Mouse (Mus musculus) frontal cortex, postnatal 25 days (tissue): ENCODE data around the gene Plrg1.

Experiments
- DNase-seq, 2 experiments: peaks; one replicate each; pipeline ENCODE4 v3.0.0; 2022; ENCODE audit warnings: low spot score in 2 of 2

Plrg1 gene

DNA sequence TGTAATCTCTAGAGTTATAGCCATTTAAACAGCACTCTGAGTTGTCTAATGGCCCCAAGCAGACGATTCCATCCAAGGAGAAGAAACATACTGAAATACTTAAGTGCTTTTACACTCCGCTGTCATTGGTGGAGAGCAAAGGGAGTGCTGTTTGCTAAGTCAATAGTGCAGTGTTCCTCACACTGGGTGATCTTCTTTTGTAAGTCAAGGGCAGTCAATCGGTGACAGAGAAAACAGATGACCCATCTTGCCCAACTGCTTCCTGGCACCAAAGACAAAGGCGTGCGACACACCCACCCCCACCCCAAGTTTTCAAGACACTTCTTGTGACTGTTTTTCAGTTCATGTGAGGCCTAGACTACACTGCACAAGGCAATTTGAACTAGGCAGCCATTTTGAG is 3.2 kb upstream of the Plrg1 start:
- DNase-seq: no peak

DNA sequence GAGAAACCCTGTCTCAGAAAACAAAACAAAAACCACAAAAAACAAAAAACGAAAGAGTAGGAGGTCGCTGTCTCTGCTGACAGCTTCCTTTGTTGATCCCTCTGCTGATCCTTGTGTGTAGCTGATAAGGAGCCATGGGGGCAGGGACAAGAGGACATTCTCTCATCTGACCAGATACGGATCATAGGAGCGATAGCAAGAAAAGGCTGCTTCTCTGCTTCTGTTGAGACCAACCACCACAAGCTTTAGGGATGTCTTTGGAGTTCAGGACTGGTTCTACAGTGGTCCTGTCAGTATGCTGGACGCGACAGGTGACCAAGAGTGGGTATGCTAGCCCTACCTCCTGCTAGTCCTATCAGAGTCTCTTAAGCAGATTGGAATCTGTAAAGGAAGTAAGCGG is 2.2 kb upstream of the Plrg1 start:
- DNase-seq: no peak

DNA sequence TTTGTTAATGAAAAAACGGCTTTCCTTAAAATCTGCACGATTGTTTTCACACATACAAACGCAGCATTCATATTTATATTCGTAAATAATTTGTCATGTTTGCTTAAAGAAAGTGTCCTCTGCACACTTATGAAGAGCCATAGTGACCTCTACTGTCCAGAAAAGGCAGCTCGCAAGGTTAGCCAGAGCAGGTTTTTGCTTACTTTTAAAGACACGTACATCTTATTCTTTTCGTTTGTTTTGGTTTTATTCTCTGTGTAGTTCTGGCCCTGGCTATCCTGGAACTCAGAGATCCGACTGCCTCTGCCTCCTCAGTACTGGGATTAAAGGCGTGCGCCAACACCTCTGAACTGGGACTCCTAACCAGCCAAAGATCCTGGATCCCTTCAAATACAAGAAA is 1.6 kb upstream of the Plrg1 start:
- no peak for DNase-seq

DNA sequence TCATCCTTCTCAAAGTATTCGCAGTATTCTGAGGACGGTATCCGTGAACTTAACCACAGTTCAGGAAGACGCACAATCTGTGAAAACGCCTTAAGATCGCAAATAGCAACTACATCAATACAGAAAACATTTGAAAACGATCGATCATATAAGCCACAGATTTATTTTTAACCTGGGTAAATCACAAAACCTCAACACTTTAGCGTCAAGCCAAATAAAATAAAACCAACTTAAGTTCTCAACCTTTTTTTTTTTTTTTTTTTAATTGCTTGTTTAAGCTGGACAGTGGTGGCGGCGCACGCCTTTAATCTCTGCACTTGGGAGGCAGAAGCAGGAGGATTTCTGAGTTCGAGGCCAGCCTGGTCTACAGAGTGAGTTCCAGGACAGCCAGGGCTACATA is 563 bp upstream of the Plrg1 start:
- DNase-seq: no peak

DNA sequence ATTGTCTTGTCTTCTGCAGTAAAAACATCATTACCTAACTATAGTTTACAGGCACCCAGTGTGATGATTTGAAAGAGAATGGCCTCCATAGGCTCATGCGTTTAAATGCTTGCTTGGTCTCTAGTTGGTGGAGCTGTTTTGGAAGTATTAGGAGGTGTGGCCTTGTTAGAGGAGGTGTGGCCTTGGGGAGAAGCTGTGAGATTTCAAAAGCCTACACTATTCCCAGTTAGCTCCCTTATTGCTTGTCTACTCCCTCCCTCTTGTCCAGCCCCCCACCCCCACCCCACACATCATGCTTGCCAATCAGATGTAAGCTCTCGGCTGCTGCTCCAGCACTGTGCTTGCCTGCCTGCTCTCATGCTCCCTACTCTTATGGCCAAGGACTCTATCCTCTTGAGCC is 1.7 kb downstream of the Plrg1 start:
- DNase-seq: no peak

DNA sequence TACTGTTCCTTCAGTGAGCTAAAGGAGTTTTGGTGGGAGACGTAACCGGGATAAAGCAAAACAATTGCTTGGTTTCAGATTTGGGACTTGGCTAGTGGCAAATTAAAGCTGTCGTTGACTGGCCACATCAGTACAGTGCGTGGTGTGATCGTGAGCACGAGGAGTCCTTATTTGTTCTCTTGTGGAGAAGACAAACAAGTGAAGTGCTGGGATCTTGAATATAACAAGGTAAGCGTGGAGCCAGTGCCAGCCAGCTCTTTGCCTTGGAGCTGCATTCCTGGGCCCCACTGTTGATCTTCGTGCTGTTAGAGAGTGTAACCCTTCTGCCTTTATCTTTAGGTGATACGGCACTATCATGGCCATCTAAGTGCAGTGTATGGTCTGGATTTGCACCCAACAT is 12.6 kb downstream of the Plrg1 start:
- DNase-seq: no peak

DNA sequence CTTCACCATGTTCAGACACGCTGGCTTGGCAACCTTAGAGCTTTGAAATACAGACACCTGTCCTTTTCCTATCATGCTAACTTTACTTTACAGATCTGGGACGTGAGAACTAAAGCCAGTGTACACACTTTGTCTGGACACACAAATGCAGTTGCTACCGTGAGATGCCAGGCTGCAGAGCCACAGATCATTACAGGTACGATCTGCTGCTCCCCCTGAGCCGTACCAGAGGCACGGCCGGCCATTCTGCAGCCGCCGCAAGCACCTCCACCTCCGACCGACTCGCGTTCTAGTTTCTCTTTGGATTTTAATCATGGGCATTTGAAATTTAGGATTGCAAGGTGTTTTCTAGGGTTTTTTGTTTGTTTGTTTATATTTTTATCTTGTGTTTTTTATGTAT is 13.5 kb downstream of the Plrg1 start:
- DNase-seq: no peak

DNA sequence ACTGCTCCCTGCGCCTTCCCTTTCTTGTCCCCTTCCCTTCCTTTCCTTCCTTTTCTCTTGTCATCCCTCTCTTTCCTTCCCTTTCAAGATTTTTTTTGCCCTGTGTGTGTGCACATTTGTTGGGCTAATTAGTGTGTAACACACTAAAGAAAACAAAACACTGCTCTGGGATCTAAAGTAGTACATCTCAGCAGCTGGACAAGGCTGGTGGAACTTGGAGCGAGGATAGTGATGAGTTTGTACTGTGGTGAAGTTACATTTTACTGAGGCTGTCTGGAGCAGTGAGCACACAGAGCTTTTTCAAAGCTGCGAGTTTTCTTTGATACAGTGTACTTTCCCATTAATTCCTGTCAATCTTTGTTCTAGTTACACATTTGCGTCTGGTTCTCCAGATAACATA is 14.9 kb downstream of the Plrg1 start:
- DNase-seq: no peak

DNA sequence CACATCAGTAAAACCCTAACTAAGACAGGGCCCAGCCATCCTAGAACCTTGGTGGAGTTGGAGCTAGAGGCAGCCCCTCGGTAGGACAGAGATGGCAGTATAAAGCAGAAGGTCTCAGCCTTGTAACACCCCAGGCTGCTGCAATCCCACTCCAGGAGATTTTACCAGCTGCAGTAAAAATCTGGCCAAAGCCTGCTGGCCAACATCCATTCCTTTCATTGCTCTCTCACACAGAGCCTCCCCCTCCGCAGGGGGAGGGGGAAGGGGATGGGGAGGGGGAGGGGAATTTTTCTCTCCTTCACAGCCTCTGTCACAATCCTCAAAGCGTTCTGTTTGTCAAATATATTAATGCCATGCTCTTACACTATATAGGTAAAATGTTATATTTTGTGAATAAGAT is 21.2 kb downstream of the Plrg1 start:
- no peak for DNase-seq

DNA sequence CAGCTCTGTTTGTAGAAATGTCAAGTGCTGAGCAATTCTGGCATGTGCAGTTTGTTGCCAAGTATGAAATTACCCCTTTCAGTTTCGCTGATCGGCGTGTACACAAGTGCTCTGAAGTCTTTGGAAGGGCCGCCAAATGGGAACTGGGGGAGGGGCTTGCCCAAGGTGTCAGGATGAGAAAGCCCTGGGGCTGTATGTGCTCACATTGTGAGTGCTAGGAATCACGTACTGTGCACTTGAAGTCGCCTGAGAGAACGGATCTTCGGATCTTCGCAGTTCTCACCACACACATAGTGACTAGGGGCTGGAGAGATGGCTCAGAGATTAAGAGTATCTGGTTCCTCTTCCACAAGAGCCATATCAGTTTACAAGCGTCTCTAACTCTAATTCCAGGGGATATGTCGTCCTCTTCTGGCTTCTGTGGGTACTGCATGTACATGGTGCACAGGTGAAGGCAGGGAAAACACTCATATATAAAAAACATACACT is 25.3 kb downstream of the Plrg1 start:
- DNase-seq: peak; percentile 25 to 38

DNA sequence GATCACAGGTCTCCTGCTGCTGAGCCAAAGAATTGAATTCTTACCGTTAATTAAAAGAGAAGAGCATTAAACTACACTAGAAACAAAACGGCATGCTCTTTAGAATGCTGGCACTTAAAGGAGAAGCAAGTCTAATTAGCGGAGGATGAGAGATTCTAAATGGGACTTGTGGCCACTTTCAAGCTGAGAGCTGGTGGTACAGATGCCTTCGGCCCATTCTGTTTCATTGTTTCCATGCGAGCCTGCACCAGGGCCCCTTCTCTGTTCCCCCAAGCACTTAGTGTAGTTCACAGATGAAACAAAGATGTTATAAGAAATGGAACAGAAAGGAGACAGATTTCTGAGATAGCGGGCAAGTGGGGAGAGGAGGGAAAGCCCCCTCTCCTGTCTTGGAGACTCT is 42.3 kb downstream of the Plrg1 start:
- DNase-seq: no peak

DNA sequence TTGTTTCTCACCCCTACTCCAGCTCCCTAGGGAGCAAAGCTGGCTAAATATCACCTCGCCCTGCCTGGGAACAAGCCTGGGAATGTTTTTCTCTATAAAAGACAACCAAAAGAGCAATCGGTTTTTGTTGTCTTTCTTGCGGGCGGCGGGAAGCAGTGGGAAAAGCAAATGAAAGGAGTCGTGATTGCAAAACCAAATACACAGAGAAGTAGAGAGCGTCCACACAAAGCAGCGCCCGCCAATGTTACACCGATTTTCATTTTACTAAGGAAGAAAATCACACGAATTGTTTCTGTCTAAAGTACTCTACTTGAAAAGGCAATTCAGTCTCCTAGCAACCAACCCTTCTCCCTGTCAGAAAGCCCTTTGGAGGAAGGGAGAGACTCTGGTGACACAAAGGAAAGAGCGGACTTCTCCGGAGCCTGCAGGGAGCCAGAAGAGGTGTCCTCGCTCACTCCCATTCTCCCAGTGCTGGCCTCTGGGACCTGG is 43.3 kb downstream of the Plrg1 start:
- DNase-seq: no peak

DNA sequence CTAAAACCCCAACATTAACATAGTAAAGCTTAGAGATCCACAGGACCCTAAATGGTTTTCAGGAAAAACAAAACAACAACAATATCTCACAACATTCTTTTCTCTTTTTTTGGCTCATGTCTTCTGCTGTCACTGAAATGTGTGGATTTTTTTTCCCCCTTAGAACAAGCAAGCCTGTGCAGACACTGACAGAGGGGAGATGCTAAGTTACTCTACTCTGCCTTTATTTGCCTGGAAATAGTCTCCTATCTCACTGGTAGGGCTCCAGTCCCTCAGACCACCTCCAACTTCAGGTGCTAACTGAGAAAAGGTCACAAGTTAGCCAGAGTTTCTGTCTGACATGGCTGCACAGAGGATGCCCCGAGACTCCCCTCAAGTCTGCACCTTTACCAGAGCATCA is 43.8 kb downstream of the Plrg1 start:
- no peak for DNase-seq

DNA sequence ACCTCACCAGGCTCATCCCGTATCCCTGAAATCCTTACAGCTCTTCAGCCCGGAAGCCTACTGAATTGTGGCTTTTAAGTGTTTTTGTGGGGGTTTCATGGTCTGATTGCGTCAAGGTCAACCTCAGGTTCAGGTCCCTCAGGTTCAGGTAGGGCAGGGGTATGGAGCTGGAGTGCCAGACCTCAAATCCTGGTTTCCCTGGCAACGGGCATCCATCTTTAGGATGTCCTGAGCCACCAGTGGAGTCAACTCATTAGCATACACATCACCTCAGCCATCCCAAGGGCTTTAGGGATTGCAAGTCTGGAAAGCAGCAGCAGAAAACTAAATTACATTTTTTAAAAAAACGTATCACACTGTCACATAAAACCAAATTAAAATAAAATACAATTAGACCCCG is 44.3 kb downstream of the Plrg1 start:
- DNase-seq: no peak

DNA sequence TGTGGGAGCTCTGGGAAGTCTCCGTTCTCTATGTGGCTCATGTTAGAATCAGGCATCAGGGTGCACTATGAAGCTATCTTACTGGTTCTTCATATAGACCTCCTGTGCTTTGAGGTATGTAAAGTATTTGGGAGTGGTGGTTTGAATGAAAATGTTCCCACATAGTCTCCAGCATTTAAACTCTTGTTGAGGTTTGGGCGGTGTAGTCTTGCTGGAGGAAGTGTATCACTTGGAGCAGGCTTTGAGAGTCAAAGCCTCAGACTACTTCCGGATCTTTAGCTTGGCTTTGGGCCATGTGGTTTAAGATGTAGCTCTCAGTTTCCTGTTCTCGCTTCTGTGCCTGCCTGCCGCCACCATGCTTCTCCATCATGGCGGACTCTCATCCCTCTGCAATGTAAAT is 47.0 kb downstream of the Plrg1 start:
- no peak for DNase-seq

DNA sequence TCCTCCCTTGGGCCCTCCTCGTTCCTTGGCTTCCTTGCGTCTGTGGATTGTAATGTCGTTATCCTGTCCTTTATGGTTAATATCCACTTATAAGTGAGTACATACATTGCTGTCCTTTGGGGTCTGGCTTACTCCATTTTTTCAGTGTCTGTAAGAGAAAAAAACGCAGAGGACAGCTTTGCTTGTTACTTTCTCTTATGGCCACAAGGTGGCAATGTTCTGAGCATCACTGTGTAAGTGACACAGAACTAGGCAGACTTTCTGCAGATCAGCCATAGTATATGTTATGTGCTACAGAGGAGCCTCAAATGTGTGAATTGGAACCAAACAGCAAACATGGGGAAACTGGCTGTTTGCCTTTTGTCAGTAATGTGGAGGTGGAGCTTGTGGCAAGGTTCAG is 54.8 kb downstream of the Plrg1 start:
- no peak for DNase-seq

DNA sequence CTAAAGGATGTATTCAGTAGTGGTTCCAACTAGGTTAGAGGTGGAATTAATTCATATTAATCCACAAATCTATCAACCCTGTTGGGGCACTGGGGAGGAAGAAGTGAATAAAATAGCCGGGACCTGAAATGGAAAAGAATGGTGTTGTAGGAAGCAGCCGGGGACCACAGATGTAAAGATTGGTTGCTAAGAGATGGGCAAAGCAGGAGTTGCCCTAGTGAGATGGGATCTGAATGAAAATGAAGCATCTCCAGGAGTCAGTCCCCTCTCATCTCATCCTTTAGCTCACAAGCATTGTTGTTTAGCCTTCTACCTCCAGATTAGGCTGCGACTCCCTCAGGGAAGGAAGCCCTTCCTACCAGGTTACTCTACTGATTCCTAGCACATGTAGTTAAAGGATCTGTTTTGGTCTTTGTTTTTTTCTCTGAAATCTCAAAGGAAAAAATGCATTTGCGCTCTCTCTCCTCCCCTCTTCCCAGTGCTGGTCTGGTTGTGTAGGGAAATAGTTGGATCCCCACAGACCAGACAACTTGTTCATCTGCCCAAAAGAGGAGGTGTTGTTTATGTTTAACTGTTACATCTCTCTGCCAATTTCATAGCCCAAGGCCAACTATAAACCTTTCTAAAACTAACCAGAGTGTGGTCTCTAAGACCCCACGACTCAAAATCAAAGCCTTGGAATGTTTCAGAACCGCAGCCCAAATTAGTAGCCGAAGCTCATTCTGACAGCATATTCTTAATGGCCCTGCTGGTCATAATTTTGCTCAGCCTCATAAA is 56.4 kb downstream of the Plrg1 start:
- no peak for DNase-seq

DNA sequence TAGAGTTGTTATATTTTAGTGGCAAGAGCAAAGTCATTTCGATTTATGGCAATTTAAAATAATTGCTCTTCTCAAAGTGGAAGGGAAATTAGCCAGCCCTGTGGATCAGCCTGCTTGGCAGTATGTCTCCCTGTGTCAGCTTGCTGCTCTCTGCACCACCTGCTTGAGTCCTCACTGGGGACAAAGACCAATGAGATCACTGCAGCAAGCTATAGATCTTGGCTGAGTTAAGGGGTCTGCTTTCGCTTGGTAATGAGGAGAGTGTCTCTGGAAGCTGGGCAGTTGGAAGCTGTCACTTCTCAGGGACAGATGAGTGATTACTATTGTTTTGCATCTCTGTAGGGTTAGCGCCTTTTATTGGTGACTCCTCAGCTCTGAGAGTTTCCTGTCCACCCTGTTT is 57.5 kb downstream of the Plrg1 start:
- DNase-seq: no peak

DNA sequence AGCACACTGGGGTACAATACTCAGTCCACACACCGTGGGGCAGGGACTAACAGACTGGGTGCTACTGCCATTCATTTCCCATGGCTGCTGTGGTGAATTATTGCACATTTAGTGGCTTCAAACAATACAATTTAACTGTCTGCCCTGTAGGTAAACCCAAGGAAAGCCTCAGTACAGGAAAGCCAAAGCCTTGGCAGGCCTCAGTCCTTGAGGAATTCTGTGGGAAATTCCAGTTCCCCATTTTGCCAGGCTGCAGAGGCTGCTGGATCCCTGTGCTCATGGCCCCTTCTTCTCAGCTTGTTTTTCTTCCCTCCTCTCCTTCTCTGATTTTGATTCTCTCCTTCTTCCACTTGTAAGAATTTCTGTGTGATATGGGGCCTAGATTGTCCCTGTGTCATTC is 59.6 kb downstream of the Plrg1 start:
- DNase-seq: no peak

DNA sequence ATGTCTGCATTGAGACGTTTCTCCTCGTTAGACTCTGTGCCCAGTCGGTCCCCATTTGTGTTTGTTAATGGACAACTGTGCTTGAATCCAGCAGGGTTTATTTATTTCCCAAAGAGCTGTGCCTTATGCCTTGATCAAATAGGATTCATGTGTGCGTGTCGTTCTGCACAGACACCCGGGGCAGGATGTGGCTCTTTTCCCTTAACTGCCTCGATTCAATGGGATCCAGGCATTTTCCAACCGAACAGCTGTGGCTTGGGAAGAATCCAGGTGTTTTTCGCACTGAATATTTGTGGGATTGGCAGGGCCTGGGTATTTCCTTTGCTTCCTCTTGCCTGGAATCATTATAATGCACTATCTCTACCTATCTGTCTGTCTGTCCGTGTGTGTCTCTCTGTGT is 62.3 kb downstream of the Plrg1 start:
- DNase-seq: no peak
